Comparison of ENCODE assay signal across 11 mouse cellular contexts in genomic region chr8:104261802-104262201, GRCm38 (mm10). TPM values are rescaled to one million over a fixed set of nuclear protein-coding genes. Genes with fewer than 3 reads are reported as not detected.
"Had no signal": no experiment of that assay in that cellular context is flagged by ENCODE, and none has a peak within 500 bp of the region (broad histone marks: within the 10 kb centered on the region; RNA-seq: fewer than 3 reads in every experiment).

No protein-coding gene starts in this region.

RNA-seq across cellular contexts. Expression of gene Cmtm2a, which starts 31.2 kb away (rescaled TPM):
- total RNA-seq: left cerebral cortex, postnatal 10 days; left cerebral cortex, postnatal 14 days; left cerebral cortex, postnatal 25 days; left cerebral cortex, postnatal 36 days; left cerebral cortex, postnatal 4 days; liver, adult 2 months; megakaryocyte progenitor cell, adult 5-6 weeks; megakaryocyte, adult 5-6 weeks; megakaryocyte-erythroid progenitor cell, adult 5-6 weeks; midbrain, postnatal 0 days; monocyte, adult 5-6 weeks had no signal

RNA-seq across cellular contexts. Expression of gene Gm45711, which starts 48.1 kb away (rescaled TPM):
- total RNA-seq: left cerebral cortex, postnatal 10 days; left cerebral cortex, postnatal 14 days; left cerebral cortex, postnatal 25 days; left cerebral cortex, postnatal 36 days; left cerebral cortex, postnatal 4 days; liver, adult 2 months; megakaryocyte progenitor cell, adult 5-6 weeks; megakaryocyte, adult 5-6 weeks; megakaryocyte-erythroid progenitor cell, adult 5-6 weeks; midbrain, postnatal 0 days; monocyte, adult 5-6 weeks had no signal

RNA-seq across cellular contexts. Expression of gene Cmtm1, which starts 48.1 kb away (rescaled TPM):
- total RNA-seq: left cerebral cortex, postnatal 10 days; left cerebral cortex, postnatal 14 days; left cerebral cortex, postnatal 25 days; left cerebral cortex, postnatal 36 days; left cerebral cortex, postnatal 4 days; liver, adult 2 months; megakaryocyte progenitor cell, adult 5-6 weeks; megakaryocyte, adult 5-6 weeks; megakaryocyte-erythroid progenitor cell, adult 5-6 weeks; midbrain, postnatal 0 days; monocyte, adult 5-6 weeks had no signal
